Mouse (Mus musculus): Measurements from ENCODE around the gene Idh3g. TPM values are rescaled to one million over a fixed set of nuclear protein-coding genes. Genes with fewer than 3 reads are reported as not detected.
A peak's percentile ranks its signal among the peaks of the same experiment; 100 is the strongest.

The Idh3g gene
- polyA plus RNA-seq, 1 experiment from 2014 or later: 185 TPM

DNA sequence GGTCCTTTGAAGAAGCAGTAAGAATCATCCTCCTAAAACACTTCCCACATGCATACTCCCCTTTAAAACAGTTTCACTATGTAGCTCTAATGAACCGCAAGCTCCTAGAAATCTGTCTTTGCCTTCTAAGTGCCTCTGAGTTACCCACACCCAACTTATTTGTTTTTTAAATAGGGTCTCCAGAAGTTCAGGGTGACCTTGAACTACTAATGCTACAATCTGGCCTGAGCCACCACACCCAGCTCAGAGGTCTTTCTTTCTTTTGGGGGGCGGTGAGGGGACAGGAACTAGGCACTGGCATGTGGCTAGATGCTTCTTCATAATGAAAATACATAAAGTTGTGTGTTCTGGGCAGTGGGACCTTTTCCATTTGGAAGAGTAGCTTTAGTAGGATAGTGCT, 10.8 kb upstream of the Idh3g start:
- H3K4me1 ChIP-seq (ENCODE audit: control insufficient read depth, insufficient read depth, low read length): no peaks in the 10 kb centered on the region
- H3K27ac ChIP-seq (ENCODE audit: low read depth, low read length): no peak overlapping the region
- 89% methylated on average over 2 of the region's 2 CpGs for WGBS
- no peaks in the 10 kb centered on the region for H3K36me3 ChIP-seq (ENCODE audit: control insufficient read depth, insufficient read depth, low read length)
- H3K9me3 ChIP-seq (ENCODE audit: control insufficient read depth, low read length): no peaks in the 10 kb centered on the region
- DNase-seq (ENCODE audit: low spot score, missing footprints): no peak
- H3K27me3 ChIP-seq (ENCODE audit: control insufficient read depth, insufficient read depth, low read length): no peaks in the 10 kb centered on the region
- no peak overlapping the region for H3K4me2 ChIP-seq
- H3K4me3 ChIP-seq (ENCODE audit: low read depth, low read length): no peak overlapping the region
- no peak for ATAC-seq (ENCODE audit: low FRiP score)
- no peak overlapping the region for H3K9ac ChIP-seq (ENCODE audit: low read length)

DNA sequence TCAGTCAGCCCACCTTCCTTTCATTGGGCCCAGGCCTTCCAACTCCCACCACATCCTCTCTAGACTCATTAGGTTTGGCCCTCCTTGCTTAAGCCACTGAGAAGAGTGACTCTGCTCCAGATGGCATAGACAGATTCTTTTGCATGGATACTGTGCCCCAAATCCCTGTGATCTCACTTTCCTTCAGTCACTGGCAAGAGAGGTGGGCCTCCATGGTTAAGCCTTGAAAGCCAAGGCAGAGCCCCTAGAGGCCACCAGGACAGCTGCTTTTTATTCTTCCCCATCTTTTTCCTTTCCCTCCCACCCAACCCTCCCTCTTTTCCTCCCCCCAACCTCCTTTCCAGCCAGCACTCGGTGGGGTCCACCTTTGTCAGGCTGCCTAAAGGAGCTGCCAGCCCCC, 6.8 kb upstream of the Idh3g start:
- no peaks in the 10 kb centered on the region for H3K27me3 ChIP-seq (ENCODE audit: control insufficient read depth, insufficient read depth, low read length)
- no peak overlapping the region for H3K4me3 ChIP-seq (ENCODE audit: low read depth, low read length)
- no peak for ATAC-seq (ENCODE audit: low FRiP score)
- no peaks in the 10 kb centered on the region for H3K4me1 ChIP-seq (ENCODE audit: control insufficient read depth, insufficient read depth, low read length)
- no peak overlapping the region for H3K4me2 ChIP-seq
- H3K36me3 ChIP-seq (ENCODE audit: control insufficient read depth, insufficient read depth, low read length): no peaks in the 10 kb centered on the region
- H3K9me3 ChIP-seq (ENCODE audit: control insufficient read depth, low read length): no peaks in the 10 kb centered on the region
- no peak for DNase-seq (ENCODE audit: low spot score, missing footprints)
- 40% methylated on average over 1 of the region's 1 CpGs for WGBS
- no peak overlapping the region for H3K9ac ChIP-seq (ENCODE audit: low read length)
- H3K27ac ChIP-seq (ENCODE audit: low read depth, low read length): no peak overlapping the region

DNA sequence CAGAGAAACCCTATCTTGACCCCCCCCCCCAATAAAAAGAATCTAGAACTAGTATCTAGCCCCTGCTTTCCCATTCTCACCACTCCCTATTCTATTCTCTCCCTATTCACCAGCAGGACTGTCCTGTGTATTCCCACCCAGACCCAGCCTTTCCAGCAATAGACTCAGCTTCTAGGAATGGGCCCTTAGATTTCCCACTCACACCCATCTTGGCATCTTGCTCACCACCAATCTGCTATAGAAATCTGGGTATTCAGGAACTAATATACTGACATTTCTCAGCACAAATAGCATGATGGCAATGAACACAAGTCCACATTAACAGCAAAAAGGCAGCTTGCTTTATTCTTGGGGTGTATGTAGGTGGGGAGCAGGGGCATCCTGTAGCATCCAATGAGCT, 6.3 kb upstream of the Idh3g start:
- no peaks in the 10 kb centered on the region for H3K36me3 ChIP-seq (ENCODE audit: control insufficient read depth, insufficient read depth, low read length)
- ATAC-seq (ENCODE audit: low FRiP score) (no peak), DNase-seq (ENCODE audit: low spot score, missing footprints) (no peak)
- no peak overlapping the region for H3K27ac ChIP-seq (ENCODE audit: low read depth, low read length)
- no peak overlapping the region for H3K4me3 ChIP-seq (ENCODE audit: low read depth, low read length)
- no peaks in the 10 kb centered on the region for H3K9me3 ChIP-seq (ENCODE audit: control insufficient read depth, low read length)
- no peak overlapping the region for H3K9ac ChIP-seq (ENCODE audit: low read length)
- H3K4me1 ChIP-seq (ENCODE audit: control insufficient read depth, insufficient read depth, low read length): no peaks in the 10 kb centered on the region
- H3K27me3 ChIP-seq (ENCODE audit: control insufficient read depth, insufficient read depth, low read length): no peaks in the 10 kb centered on the region
- no peak overlapping the region for H3K4me2 ChIP-seq

DNA sequence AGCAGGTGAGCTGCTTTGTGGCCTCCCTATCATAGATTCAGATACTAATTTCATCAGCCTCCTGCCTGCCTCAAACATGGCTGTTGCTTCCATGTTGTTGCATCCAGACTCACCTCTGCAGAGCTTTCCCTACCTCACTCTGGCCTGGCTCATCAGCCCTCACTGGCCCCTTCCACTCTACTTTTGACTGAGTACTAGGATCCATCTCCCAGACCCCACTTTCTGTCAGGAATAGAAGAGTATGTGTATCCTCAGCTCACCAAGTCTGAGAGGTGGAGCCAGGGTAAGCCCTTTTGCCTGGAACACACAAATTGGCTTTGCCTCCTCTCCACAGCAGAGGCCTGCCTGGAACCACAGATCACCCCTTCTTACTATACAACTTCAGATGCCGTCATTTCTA, 1.8 kb upstream of the Idh3g start:
- no peak overlapping the region for H3K9ac ChIP-seq (ENCODE audit: low read length)
- no peak overlapping the region for H3K4me3 ChIP-seq (ENCODE audit: low read depth, low read length)
- H3K4me1 ChIP-seq (ENCODE audit: control insufficient read depth, insufficient read depth, low read length): peaks cover 2% of the 10 kb centered on the region; the same call in 1 of the 2 replicates
- ATAC-seq (ENCODE audit: low FRiP score): no peak
- no peak overlapping the region for H3K27ac ChIP-seq (ENCODE audit: low read depth, low read length)
- 85% methylated on average over 1 of the region's 1 CpGs for WGBS
- no peaks in the 10 kb centered on the region for H3K36me3 ChIP-seq (ENCODE audit: control insufficient read depth, insufficient read depth, low read length)
- H3K27me3 ChIP-seq (ENCODE audit: control insufficient read depth, insufficient read depth, low read length): no peaks in the 10 kb centered on the region
- no peak overlapping the region for H3K4me2 ChIP-seq
- no peak for DNase-seq (ENCODE audit: low spot score, missing footprints)
- H3K9me3 ChIP-seq (ENCODE audit: control insufficient read depth, low read length): no peaks in the 10 kb centered on the region

DNA sequence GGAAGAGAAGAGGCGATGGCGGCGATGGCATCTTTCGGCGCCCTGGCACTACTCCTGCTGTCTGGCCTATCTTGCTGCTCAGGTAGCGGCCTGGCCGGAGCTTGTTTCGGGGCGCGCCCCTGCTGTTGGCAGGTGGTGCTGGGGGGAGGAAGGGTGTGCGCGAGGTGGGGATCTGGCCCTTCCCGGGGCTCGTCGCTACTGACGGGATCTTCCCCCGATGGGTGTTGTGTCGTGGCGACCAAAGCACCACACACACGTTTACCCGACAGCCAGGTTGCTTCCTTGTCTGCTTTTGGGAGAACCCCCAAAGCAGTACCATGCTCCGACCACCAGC, 495 bp upstream of the Idh3g start:
- no peak for DNase-seq (ENCODE audit: low spot score, missing footprints)
- Histone ChIP-seq H3K4me3 (ENCODE audit: low read depth, low read length) (peak overlapping the region; percentile 52), H3K9me3 (ENCODE audit: control insufficient read depth, low read length) (no peaks in the 10 kb centered on the region), H3K27me3 (ENCODE audit: control insufficient read depth, insufficient read depth, low read length) (no peaks in the 10 kb centered on the region), H3K36me3 (ENCODE audit: control insufficient read depth, insufficient read depth, low read length) (no peaks in the 10 kb centered on the region), H3K9ac (ENCODE audit: low read length) (peak overlapping the region; percentile 74), H3K4me1 (ENCODE audit: control insufficient read depth, insufficient read depth, low read length) (peaks cover 2% of the 10 kb centered on the region; the same call in 1 of the 2 replicates), H3K4me2 (peak overlapping the region; percentile 41), H3K27ac (ENCODE audit: low read depth, low read length) (0 out of 2 replicates have a peak overlapping the region, but pooled peaks have one; percentile 40)
- 20% methylated on average over 21 of the region's 22 CpGs for WGBS
- no peak for ATAC-seq (ENCODE audit: low FRiP score)

DNA sequence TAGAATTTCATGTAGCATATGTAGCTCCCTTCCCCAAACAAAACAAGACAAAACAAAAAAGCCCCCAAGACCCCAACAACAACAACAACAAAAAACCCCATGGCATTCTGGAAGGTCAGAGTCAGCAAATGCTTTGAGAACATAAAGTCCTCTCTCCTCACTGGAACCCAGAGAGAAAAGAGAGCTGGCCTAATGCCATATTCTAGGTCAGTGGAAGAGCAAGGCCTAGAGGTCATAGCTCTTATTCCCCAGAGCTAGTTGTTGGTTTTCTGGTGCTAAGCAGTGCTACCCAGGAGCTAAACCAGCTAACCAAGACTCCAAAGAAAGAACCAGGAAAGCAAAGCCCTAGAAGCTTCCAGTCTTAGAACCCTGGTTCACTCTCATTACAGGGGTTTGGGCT, 1.0 kb downstream of the Idh3g start:
- Histone ChIP-seq H3K27me3 (ENCODE audit: control insufficient read depth, insufficient read depth, low read length) (no peaks in the 10 kb centered on the region), H3K27ac (ENCODE audit: low read depth, low read length) (no peak overlapping the region), H3K36me3 (ENCODE audit: control insufficient read depth, insufficient read depth, low read length) (no peaks in the 10 kb centered on the region), H3K9ac (ENCODE audit: low read length) (peak overlapping the region; percentile 64), H3K4me1 (ENCODE audit: control insufficient read depth, insufficient read depth, low read length) (peaks cover 2% of the 10 kb centered on the region; the same call in 1 of the 2 replicates), H3K4me3 (ENCODE audit: low read depth, low read length) (peak overlapping the region; percentile 52), H3K4me2 (peak overlapping the region; percentile 48), H3K9me3 (ENCODE audit: control insufficient read depth, low read length) (no peaks in the 10 kb centered on the region)
- DNase-seq (ENCODE audit: low spot score, missing footprints) (no peak), ATAC-seq (ENCODE audit: low FRiP score) (no peak)

DNA sequence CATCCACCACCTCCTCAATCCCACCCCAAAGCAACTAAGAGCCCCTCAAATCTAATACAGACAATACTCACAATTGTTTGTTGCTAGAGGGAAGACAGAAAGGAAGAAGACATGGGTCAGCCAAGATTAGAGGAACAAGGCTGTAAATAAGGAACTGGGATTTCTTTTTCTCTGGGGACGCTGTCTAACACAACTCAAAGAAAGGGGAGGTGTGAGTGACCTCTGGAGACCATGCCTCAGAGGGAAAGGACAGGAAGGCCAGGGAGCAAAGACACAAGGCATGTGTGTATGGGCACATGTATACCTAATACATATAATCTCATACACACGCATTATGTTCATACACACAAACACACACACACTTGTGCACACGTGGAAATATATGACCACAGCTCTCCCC, 4.5 kb downstream of the Idh3g start:
- no peak overlapping the region for H3K4me3 ChIP-seq (ENCODE audit: low read depth, low read length)
- peaks cover 9% of the 10 kb centered on the region; the same call in 1 of the 2 replicates for H3K36me3 ChIP-seq (ENCODE audit: control insufficient read depth, insufficient read depth, low read length)
- H3K4me2 ChIP-seq: no peak overlapping the region
- no peaks in the 10 kb centered on the region for H3K27me3 ChIP-seq (ENCODE audit: control insufficient read depth, insufficient read depth, low read length)
- H3K9ac ChIP-seq (ENCODE audit: low read length): no peak overlapping the region
- ATAC-seq (ENCODE audit: low FRiP score) (no peak), DNase-seq (ENCODE audit: low spot score, missing footprints) (no peak)
- 87% methylated on average over 3 of the region's 3 CpGs for WGBS
- H3K27ac ChIP-seq (ENCODE audit: low read depth, low read length): no peak overlapping the region
- no peaks in the 10 kb centered on the region for H3K9me3 ChIP-seq (ENCODE audit: control insufficient read depth, low read length)
- H3K4me1 ChIP-seq (ENCODE audit: control insufficient read depth, insufficient read depth, low read length): peaks cover 2% of the 10 kb centered on the region; the same call in 1 of the 2 replicates

DNA sequence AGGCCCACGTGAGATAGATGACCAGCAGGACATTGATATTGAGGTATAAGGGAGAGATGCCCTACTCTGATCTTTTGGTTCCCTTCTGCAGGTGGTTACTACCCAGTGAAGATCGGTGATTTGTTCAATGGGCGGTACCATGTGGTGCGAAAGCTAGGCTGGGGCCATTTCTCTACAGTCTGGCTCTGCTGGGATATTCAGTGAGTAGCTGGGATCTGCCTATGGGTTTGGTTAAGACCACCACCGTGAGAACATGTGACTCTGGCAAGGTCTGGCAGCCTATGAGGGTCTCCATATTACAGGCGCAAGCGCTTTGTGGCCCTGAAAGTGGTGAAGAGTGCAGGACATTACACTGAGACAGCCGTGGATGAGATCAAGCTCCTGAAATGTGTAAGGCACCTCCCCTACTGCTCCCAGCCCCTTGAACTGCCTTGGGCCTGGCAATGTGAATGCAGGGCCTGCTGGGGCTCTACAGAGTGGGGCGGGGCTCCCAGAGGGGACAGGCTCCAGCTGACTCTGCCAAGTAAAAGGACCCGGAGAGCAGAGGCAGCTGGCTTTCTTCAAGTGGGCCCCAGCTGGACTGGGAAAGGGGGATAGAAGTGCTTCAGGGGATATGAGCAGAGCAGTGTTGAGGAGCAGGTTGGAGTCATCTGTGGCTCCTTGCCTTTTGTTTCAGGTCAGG, 11.8 kb downstream of the Idh3g start:
- ATAC-seq (ENCODE audit: low FRiP score) (peak; percentile 44; the same call in 1 of the 2 replicates), DNase-seq (ENCODE audit: low spot score, missing footprints) (no peak)
- H3K4me2 ChIP-seq: no peak overlapping the region
- H3K36me3 ChIP-seq (ENCODE audit: control insufficient read depth, insufficient read depth, low read length): peaks cover 6% of the 10 kb centered on the region; the same call in 1 of the 2 replicates
- no peak overlapping the region for H3K4me3 ChIP-seq (ENCODE audit: low read depth, low read length)
- H3K9me3 ChIP-seq (ENCODE audit: control insufficient read depth, low read length): no peaks in the 10 kb centered on the region
- no peaks in the 10 kb centered on the region for H3K27me3 ChIP-seq (ENCODE audit: control insufficient read depth, insufficient read depth, low read length)
- H3K4me1 ChIP-seq (ENCODE audit: control insufficient read depth, insufficient read depth, low read length): no peaks in the 10 kb centered on the region
- no peak overlapping the region for H3K27ac ChIP-seq (ENCODE audit: low read depth, low read length)
- no peak overlapping the region for H3K9ac ChIP-seq (ENCODE audit: low read length)
- 74% methylated on average over 10 of the region's 10 CpGs for WGBS

DNA sequence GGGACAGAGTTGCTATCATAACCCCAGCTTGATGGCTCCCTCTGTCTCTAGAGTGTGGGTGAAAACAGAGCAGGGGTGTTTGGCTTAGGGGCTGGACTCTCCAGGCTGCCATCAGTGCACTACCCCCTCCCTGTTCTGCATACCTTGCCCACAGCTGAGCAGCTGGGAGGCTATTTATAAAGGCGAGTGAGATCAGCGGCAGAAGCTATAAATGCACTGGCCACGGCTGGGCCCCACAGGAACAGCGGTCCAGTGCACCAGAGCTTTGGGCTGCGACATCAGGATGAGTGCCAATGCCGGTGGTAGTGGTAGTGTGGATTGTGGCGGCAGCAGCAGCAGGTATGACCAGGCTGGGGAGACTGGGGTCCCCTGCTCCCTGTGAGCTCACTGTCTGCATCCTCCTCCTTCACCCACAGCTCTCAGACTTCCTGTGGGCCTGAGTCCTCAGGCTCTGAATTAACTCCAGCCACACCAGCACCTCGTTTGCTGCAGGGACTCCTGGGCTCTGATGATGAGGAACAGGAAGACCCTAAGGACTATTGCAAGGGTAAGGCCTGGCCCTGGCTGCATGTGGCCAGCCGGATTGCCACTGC, 12.4 kb downstream of the Idh3g start, which contains the start of gene Srpk3:
TSS of gene Srpk3 (plus strand) at position 238 of the 593 bp plus-strand sequence.
- H3K9ac ChIP-seq (ENCODE audit: low read length): no peak within 1 kb of the TSS
- no peaks in the 10 kb centered on the region for H3K9me3 ChIP-seq (ENCODE audit: control insufficient read depth, low read length)
- DNase-seq (ENCODE audit: low spot score, missing footprints): no peak
- H3K4me3 ChIP-seq (ENCODE audit: low read depth, low read length): no peak within 1 kb of the TSS
- H3K4me1 ChIP-seq (ENCODE audit: control insufficient read depth, insufficient read depth, low read length): no peaks in the 10 kb centered on the region
- 0 out of 2 replicates have a peak, but pooled peaks cover under 1% of the 10 kb centered on the region for H3K36me3 ChIP-seq (ENCODE audit: control insufficient read depth, insufficient read depth, low read length)
- H3K27ac ChIP-seq (ENCODE audit: low read depth, low read length): no peak within 1 kb of the TSS
- WGBS: 70% methylated on average over 9 of the region's 9 CpGs
- H3K27me3 ChIP-seq (ENCODE audit: control insufficient read depth, insufficient read depth, low read length): no peaks in the 10 kb centered on the region
- ATAC-seq (ENCODE audit: low FRiP score): 0 out of 2 replicates have a peak, but pooled peaks have one; percentile 34
- no peak within 1 kb of the TSS for H3K4me2 ChIP-seq

All from midbrain, embryonic 11.5 days (tissue).